Mouse (Mus musculus) lung, postnatal 25 days (tissue): ENCODE data around the gene Fam186b.

ENCODE experiments used
- DNase-seq: peaks from one replicate; pipeline ENCODE4 v3.0.0; 2022; ENCODE audit warnings: low spot score

Fam186b gene

DNA sequence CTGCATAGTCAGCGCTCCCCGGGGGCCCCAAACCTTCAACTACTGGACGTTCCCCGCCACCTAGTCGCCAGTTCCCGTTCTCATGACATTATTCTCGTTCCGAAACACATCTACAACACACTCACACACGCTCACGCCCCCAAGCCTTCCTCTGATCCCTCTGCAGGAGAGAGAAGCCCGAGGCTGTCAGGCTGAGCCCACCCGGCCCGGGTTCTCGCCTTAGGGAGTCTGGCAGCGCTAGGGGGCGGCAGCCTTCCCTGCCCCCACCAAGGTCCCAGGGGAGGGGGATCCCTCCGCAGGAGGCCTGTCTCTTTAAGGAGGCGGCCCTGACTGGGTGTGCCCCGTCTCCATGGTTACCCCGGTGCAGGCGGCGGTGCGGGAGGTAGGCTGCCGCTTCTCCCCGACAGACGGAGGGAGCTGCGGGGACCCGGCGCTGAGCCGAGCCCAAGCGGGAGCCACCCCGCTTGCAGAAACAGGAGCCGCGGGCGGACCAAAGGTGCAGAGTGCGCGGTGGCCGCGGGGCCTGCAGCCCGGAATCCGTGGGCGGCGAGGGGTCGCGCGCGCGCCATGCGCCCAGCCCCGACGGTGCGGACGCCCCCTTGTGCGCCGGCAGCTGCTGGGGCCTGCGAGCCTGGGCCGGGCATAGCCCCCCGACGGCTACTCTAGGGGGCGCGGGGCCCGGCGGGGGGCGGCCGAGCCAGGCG is 71.3 kb downstream of the Fam186b start, which contains the start of gene Kcnh3:
TSS of gene Kcnh3 (plus strand) at position 654 of the 704 bp plus-strand sequence.
- peak; percentile 42 for DNase-seq

DNA sequence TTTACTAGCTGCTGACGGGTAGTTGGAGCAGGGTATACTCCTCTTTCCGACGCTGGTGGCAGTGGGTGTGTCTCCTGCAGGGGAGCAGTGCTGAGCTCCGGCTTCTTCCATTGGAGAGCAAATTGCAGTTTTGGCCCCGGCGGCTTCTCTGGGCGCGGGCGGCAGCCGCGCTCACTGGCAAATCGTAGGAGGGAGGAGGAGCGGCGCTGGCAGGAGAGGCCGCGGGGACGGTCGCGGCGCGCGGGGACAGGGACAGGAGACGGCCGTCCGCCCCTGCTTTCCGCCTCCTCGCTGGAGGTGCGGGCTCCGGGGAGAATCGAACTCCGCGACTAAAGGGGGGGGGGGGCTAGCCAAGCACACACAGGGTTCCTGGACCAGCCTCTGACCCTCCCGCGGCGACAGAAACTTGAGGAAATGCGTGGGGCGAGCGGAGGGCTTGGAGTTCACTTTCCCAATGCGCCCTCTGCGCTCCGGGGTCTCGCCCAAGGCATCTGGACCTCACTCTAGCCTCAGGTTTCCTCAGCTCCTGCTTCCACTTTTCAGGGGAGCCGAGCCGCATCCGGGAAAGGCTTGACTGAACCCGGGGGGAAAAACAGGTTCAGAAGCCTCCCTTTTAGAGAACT is 72.0 kb downstream of the Fam186b start:
- DNase-seq, result no peak

GRCm38 (mm10) chr15:99222794-99223584 is 72.7 kb downstream of the Fam186b start:
- DNase-seq, result no peak

DNA sequence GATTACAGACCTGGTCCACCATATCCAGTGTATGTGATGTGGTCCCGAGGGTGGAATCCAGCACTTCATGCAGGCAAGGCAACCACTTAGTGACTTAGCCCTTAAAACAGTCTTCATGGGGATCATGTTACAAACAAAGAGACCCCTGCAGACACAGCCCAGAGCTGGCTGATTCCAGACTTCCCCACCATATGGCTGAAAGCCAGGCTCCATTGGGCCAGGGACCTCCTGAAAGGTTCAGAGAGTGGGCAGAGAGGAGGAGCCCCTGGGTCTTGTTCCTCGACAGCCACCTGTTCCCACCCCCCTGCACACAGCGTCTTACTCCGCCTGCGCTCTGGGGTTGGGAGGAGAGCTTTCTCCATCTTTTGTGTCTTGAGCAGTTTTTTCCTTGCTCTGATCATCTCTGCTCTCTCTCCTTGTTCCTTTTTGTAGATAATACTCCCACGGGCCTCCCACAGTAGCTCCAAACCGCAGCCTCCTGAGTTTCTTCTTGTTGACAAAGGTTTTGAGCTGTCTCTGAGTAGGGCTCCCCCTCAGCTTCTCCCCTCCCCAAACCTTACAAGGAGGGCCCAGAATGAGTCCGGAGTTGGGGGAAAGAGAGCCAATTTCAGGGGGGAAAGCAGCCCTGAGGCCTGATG is 74.3 kb downstream of the Fam186b start:
- DNase-seq, result no peak
